Mouse (Mus musculus) ES-E14 (cell line): Measurements from ENCODE around the gene Clpb.

Experiments used
- CHD2 ChIP-seq: IDR thresholded peaks from 2 replicates; pipeline ENCODE4 v1.6.1; 2014; ENCODE audit warnings: mild to moderate bottlenecking, low read depth, low read length, inconsistent platforms
- HCFC1 ChIP-seq: IDR thresholded peaks from 2 replicates; pipeline ENCODE4 v1.6.1; 2012; ENCODE audit warnings: low read length, inconsistent platforms, borderline replicate concordance; ENCODE audit not compliant: insufficient read depth
- MAFK ChIP-seq: IDR thresholded peaks from 2 replicates; pipeline ENCODE4 v1.6.1; 2014; ENCODE audit warnings: mild to moderate bottlenecking, low read depth, low read length, inconsistent platforms; ENCODE audit not compliant: insufficient read depth
- ZNF384 ChIP-seq: IDR thresholded peaks from 2 replicates; pipeline ENCODE4 v1.6.1; 2012; ENCODE audit warnings: low read depth, low read length, inconsistent platforms

DNA sequence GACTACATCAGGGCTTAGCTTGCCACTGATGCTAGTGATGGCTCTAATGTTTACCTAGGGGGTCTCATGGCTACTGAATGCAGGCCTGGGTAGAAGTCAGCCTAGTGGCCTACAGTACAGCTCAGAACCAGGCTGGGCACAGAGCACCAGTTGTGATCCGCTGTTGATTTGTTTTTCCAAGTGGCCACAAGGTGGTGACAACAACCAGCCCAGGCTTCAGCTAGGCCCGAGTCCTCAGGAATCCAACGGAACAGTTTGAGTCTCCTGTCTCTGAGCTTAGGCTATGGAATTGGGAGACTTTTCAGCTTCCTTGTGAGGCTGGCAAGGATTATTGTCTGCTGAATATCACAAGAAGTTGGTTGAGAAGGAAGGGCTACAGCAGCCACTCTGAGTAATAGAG, 3.1 kb downstream of the Clpb start:
- no peak for TF ChIP-seq CHD2
- no peak for TF ChIP-seq ZNF384
- TF ChIP-seq HCFC1: no peak
- TF ChIP-seq MAFK: no peak
